Mouse (Mus musculus) thymus, adult 2 months (tissue): Measurements from ENCODE around the gene Tal1. TPM values are rescaled to one million over a fixed set of nuclear protein-coding genes. Genes with fewer than 3 reads are reported as not detected.

Source experiments
- DNase-seq: peaks from one replicate; pipeline ENCODE4 v3.0.0; 2021
- H3K27ac ChIP-seq: fragments of 200-500 bp; 2 replicates; pipeline ENCODE4 v1.5.1; 2012; ENCODE audit warnings: low read length, control low read depth; ENCODE audit not compliant: control insufficient read depth, insufficient read depth
- H3K27me3 ChIP-seq: fragments of 200-500 bp; 2 replicates; pipeline ENCODE4 v1.6.1; 2012; ENCODE audit warnings: mild to moderate bottlenecking, low read length, moderate library complexity, mixed read lengths; ENCODE audit not compliant: control insufficient read depth, insufficient read depth
- H3K36me3 ChIP-seq: fragments of 200-500 bp; 2 replicates; pipeline ENCODE4 v1.6.1; 2012; ENCODE audit warnings: mild to moderate bottlenecking, low read length, moderate library complexity; ENCODE audit not compliant: control insufficient read depth, insufficient read depth
- H3K4me1 ChIP-seq: fragments of 200-500 bp; replicated peaks from 2 replicates; pipeline ENCODE4 v1.6.1; 2012; ENCODE audit warnings: low read length; ENCODE audit not compliant: control insufficient read depth, insufficient read depth
- H3K4me3 ChIP-seq: fragments of 200-500 bp; 2 replicates; pipeline ENCODE4 v1.5.1; 2012; ENCODE audit warnings: mild to moderate bottlenecking, low read length, control low read depth, moderate library complexity; ENCODE audit not compliant: control insufficient read depth, insufficient read depth
- CTCF ChIP-seq: fragments of 200-500 bp; IDR thresholded peaks from 2 replicates; pipeline ENCODE4 v1.5.1; 2012; ENCODE audit warnings: mild to moderate bottlenecking, control low read depth, low read length, moderate library complexity, borderline replicate concordance; ENCODE audit not compliant: control insufficient read depth, poor library complexity, insufficient read depth; ENCODE audit errors: extremely low read depth
- POLR2A ChIP-seq: fragments of 200-500 bp; IDR thresholded peaks from 2 replicates; pipeline ENCODE4 v1.6.1; 2012; ENCODE audit warnings: mild to moderate bottlenecking, low read length, control low read depth, moderate library complexity; ENCODE audit not compliant: control insufficient read depth, poor library complexity, insufficient read depth; ENCODE audit errors: extremely low read depth
- WGBS: fragments of 180-500 bp; shearing (Covaris S2); methylation state at CpG from one replicate; pipeline ENCODE4 v1.1.7; 2018; 5-methylcytosine and 5-hydroxymethylcytosine counted together
- polyA plus RNA-seq: library from polyadenylated mRNA; depleted of rRNA; stranded (reverse); fragments of >200 nt; gene quantifications from 2 replicates; pipeline ENCODE4 v1.2.3, GENCODE M21; 2012

Gene Tal1
- polyA plus RNA-seq, 1 experiment, result 0.89 TPM

GRCm38 (mm10) chr4:115062875-115063517, 6.8 kb downstream of the Tal1 start:
- 1% methylated on average over 58 of the region's 58 CpGs for WGBS
- Histone ChIP-seq H3K36me3 (no peaks in the 10 kb centered on the region), H3K4me3 (peak overlapping the region; percentile 20; the same call in 1 of the 2 replicates), H3K4me1 (peaks cover 5% of the 10 kb centered on the region; the same call in 1 of the 2 replicates), H3K27me3 (peaks cover 34% of the 10 kb centered on the region), H3K27ac (no peak overlapping the region)
- peak; percentile 26 for DNase-seq
- TF ChIP-seq POLR2A (no peak), CTCF (no peak)

GRCm38 (mm10) chr4:115063518-115064239, 7.5 kb downstream of the Tal1 start:
- 13% methylated on average over 31 of the region's 31 CpGs for WGBS
- H3K27me3 ChIP-seq, result peaks cover 29% of the 10 kb centered on the region

GRCm38 (mm10) chr4:115071668-115072067, 15.4 kb downstream of the Tal1 start:
- TF ChIP-seq POLR2A (no peak), CTCF (no peak)
- no peak for DNase-seq
- no peaks in the 10 kb centered on the region for H3K36me3 ChIP-seq
- no peaks in the 10 kb centered on the region for H3K27me3 ChIP-seq
- H3K4me1 ChIP-seq, result peaks cover 14% of the 10 kb centered on the region
- no peak overlapping the region for H3K4me3 ChIP-seq
- no peak overlapping the region for H3K27ac ChIP-seq
- WGBS, result 38% methylated on average over 1 of the region's 1 CpGs

More at GRCm38 (mm10) chr4:115063518-115064239, 7.5 kb downstream of the Tal1 start:
- Histone ChIP-seq H3K27ac (no peak overlapping the region), H3K4me3 (peak overlapping the region; percentile 20; the same call in 1 of the 2 replicates), H3K36me3 (no peaks in the 10 kb centered on the region), H3K4me1 (peaks cover 5% of the 10 kb centered on the region; the same call in 1 of the 2 replicates)
- no peak for DNase-seq
- TF ChIP-seq POLR2A (no peak), CTCF (no peak)

- TF ChIP-seq CTCF, result no peak
- no peak for TF ChIP-seq POLR2A
- H3K4me3 ChIP-seq, result no peak overlapping the region
- WGBS, result 97% methylated on average over 1 of the region's 1 CpGs
- H3K27me3 ChIP-seq, result no peaks in the 10 kb centered on the region
- DNase-seq, result no peak
- H3K27ac ChIP-seq, result no peak overlapping the region
- no peaks in the 10 kb centered on the region for H3K36me3 ChIP-seq
- H3K4me1 ChIP-seq, result peaks cover 14% of the 10 kb centered on the region
Measured at GRCm38 (mm10) chr4:115074789-115075188, 18.6 kb downstream of the Tal1 start.

- TF ChIP-seq CTCF (no peak), POLR2A (no peak)
- DNase-seq, result peak; percentile 44
- 27% methylated on average over 3 of the region's 3 CpGs for WGBS
- Histone ChIP-seq H3K4me3 (no peak overlapping the region), H3K36me3 (no peaks in the 10 kb centered on the region), H3K4me1 (peaks cover 14% of the 10 kb centered on the region), H3K27ac (peak overlapping the region; percentile 12), H3K27me3 (no peaks in the 10 kb centered on the region)
Measured at GRCm38 (mm10) chr4:115075204-115075915, 19.1 kb downstream of the Tal1 start.

GRCm38 (mm10) chr4:115078892-115079820, 22.9 kb downstream of the Tal1 start:
- Histone ChIP-seq H3K4me1 (peaks cover 14% of the 10 kb centered on the region), H3K27ac (no peak overlapping the region), H3K36me3 (no peaks in the 10 kb centered on the region), H3K27me3 (no peaks in the 10 kb centered on the region), H3K4me3 (no peak overlapping the region)
- WGBS, result 93% methylated on average over 10 of the region's 10 CpGs
- no peak for TF ChIP-seq CTCF
- no peak for TF ChIP-seq POLR2A
- DNase-seq, result no peak
